ENCODE assay signal across 8 mouse cellular contexts in the genomic region with DNA sequence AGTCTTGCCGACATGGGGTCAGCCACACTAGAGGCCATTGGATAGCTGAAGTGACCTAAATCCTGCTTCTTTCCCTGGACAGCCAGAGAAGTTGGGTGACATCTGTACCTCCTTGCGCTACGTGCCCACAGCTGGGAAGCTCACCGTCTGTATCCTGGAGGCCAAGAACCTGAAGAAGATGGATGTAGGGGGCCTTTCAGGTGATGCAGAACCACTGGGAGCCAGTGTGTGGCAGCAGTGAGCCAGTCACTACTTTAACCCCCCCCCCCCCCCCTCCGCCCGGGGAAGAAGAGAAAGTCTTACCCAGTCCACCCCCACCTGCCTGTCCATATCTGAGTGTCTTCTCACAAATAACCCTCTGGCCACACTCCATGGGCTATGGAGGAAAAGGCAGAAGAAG.
DNase-seq lines count a peak whose midpoint lies in the region; ATAC-seq and TF ChIP-seq lines count a peak whose summit lies in the region.
"Had no signal": no experiment of that assay in that cellular context is flagged by ENCODE, and none has a peak within 500 bp of the region (broad histone marks: within the 10 kb centered on the region; RNA-seq: fewer than 3 reads in every experiment).

No protein-coding gene starts in this region.

- H3K36me3 ChIP-seq in kidney, postnatal 0 days (ENCODE audit: insufficient read depth, low read length): no peaks in the 10 kb centered on the region
- no peaks in the 10 kb centered on the region for H3K36me3 ChIP-seq in kidney, embryonic 16.5 days (ENCODE audit: insufficient read depth, low read length)
- H3K36me3 ChIP-seq in ES-Bruce4 (ENCODE audit: control insufficient read depth, insufficient read depth, low read length, poor library complexity, severe bottlenecking): no peaks in the 10 kb centered on the region
- H3K36me3 ChIP-seq in liver, postnatal 0 days (replicated peaks; ENCODE audit: insufficient read depth, low read length): no peaks in the 10 kb centered on the region
- H3K36me3 ChIP-seq: lung, embryonic 15.5 days had no signal

- H3K9ac ChIP-seq in kidney, postnatal 0 days (ENCODE audit: low read depth, low read length): no peak overlapping the region
- no peak overlapping the region for H3K9ac ChIP-seq in kidney, embryonic 16.5 days (replicated peaks; ENCODE audit: low read length)
- H3K9ac ChIP-seq in ES-Bruce4 (ENCODE audit: low read depth, poor library complexity, severe bottlenecking): no peak overlapping the region
- H3K9ac ChIP-seq in liver, postnatal 0 days (replicated peaks): no peak overlapping the region
- H3K9ac ChIP-seq: lung, embryonic 15.5 days had no signal

- no peak for ATAC-seq in kidney, postnatal 0 days (replicated peaks; ENCODE audit: low FRiP score, low read depth)
- no peak for ATAC-seq in kidney, embryonic 16.5 days (ENCODE audit: low FRiP score, low TSS enrichment)
- ATAC-seq in liver, postnatal 0 days: no peak
- no peak for ATAC-seq in inflammation-experienced regulatory T-cells, adult 6 months

- no peaks in the 10 kb centered on the region for H3K9me3 ChIP-seq in kidney, postnatal 0 days (replicated peaks; ENCODE audit: low read length)
- no peaks in the 10 kb centered on the region for H3K9me3 ChIP-seq in kidney, embryonic 16.5 days (ENCODE audit: low read length)
- H3K9me3 ChIP-seq in ES-Bruce4 (replicated peaks; ENCODE audit: control insufficient read depth, insufficient read depth, low read length, poor library complexity, severe bottlenecking): no peaks in the 10 kb centered on the region
- H3K9me3 ChIP-seq in liver, postnatal 0 days (ENCODE audit: low read length): no peaks in the 10 kb centered on the region
- H3K9me3 ChIP-seq: lung, embryonic 15.5 days had no signal

- WGBS in kidney, postnatal 0 days: 52% methylated on average over 5 of the region's 6 CpGs
- 62% methylated on average over 5 of the region's 6 CpGs for WGBS in kidney, embryonic 16.5 days
- WGBS in liver, postnatal 0 days (ENCODE audit: insufficient replicate concordance): 40% methylated on average over 6 of the region's 6 CpGs

- no peaks in the 10 kb centered on the region for H3K27me3 ChIP-seq in kidney, postnatal 0 days (ENCODE audit: insufficient read depth, low read length)
- H3K27me3 ChIP-seq in kidney, embryonic 16.5 days (ENCODE audit: insufficient read depth, low read length): no peaks in the 10 kb centered on the region
- H3K27me3 ChIP-seq in ES-Bruce4 (ENCODE audit: control insufficient read depth, insufficient read depth, low read length, poor library complexity, severe bottlenecking): no peaks in the 10 kb centered on the region
- H3K27me3 ChIP-seq in liver, postnatal 0 days (ENCODE audit: insufficient read depth, low read length): peaks cover 4% of the 10 kb centered on the region; the same call in 1 of the 2 replicates
- H3K27me3 ChIP-seq: lung, embryonic 15.5 days had no signal

- H3K4me3 ChIP-seq in kidney, postnatal 0 days (replicated peaks; ENCODE audit: low read depth, low read length): no peak overlapping the region
- H3K4me3 ChIP-seq in kidney, embryonic 16.5 days (ENCODE audit: low read length): no peak overlapping the region
- no peak overlapping the region for H3K4me3 ChIP-seq in ES-Bruce4 (ENCODE audit: low read depth, low read length)
- H3K4me3 ChIP-seq in liver, postnatal 0 days (ENCODE audit: low read depth, low read length): no peak overlapping the region
- H3K4me3 ChIP-seq: lung, embryonic 15.5 days had no signal

- TF ChIP-seq POLR2A in ES-Bruce4 (IDR thresholded peaks at IDR 0.05; ENCODE audit: insufficient read depth, low read length): no peak

- H3K27ac ChIP-seq in kidney, postnatal 0 days: no peak overlapping the region
- no peak overlapping the region for H3K27ac ChIP-seq in kidney, embryonic 16.5 days (ENCODE audit: low read length)
- no peak overlapping the region for H3K27ac ChIP-seq in ES-Bruce4 (ENCODE audit: insufficient read depth, low read length)
- H3K27ac ChIP-seq in liver, postnatal 0 days (ENCODE audit: low read depth): no peak overlapping the region
- H3K27ac ChIP-seq: lung, embryonic 15.5 days had no signal

- no peak overlapping the region for H3K4me2 ChIP-seq in kidney, postnatal 0 days (ENCODE audit: low read length)
- H3K4me2 ChIP-seq in kidney, embryonic 16.5 days (replicated peaks; ENCODE audit: low read depth, low read length): no peak overlapping the region
- no peak overlapping the region for H3K4me2 ChIP-seq in liver, postnatal 0 days (ENCODE audit: low read depth, low read length)
- H3K4me2 ChIP-seq: lung, embryonic 15.5 days had no signal

- no peak for TF ChIP-seq EP300 in ES-Bruce4 (IDR thresholded peaks at IDR 0.05; ENCODE audit: insufficient read depth, low read depth, low read length)
- no peak for TF ChIP-seq EP300 in liver, postnatal 0 days (IDR thresholded peaks at IDR 0.05; ENCODE audit: low read depth)

- H3K4me1 ChIP-seq in kidney, postnatal 0 days (replicated peaks; ENCODE audit: insufficient read depth, low read length): no peaks in the 10 kb centered on the region
- peaks cover 8% of the 10 kb centered on the region; the same call in 1 of the 2 replicates for H3K4me1 ChIP-seq in kidney, embryonic 16.5 days (ENCODE audit: insufficient read depth, low read length)
- H3K4me1 ChIP-seq in ES-Bruce4 (ENCODE audit: control insufficient read depth, insufficient read depth, low read length): peaks cover 3% of the 10 kb centered on the region
- H3K4me1 ChIP-seq in liver, postnatal 0 days (ENCODE audit: insufficient read depth): peaks cover 14% of the 10 kb centered on the region

- TF ChIP-seq CTCF in kidney, postnatal 0 days (IDR thresholded peaks at IDR 0.05; ENCODE audit: low read depth): peak; percentile 65
- TF ChIP-seq CTCF in ES-Bruce4 (IDR thresholded peaks at IDR 0.05; ENCODE audit: low read depth, low read length): peak; percentile 12
- TF ChIP-seq CTCF in liver, postnatal 0 days (IDR thresholded peaks at IDR 0.05; ENCODE audit: low read depth): peak; percentile 63

- DNase-seq in kidney, postnatal 0 days (ENCODE audit: low spot score): peak; percentile 55
- DNase-seq in adrenal gland, postnatal 36 days: peak; percentile 45 to 62
- DNase-seq in liver, postnatal 0 days: peak; percentile 67
- DNase-seq in ovary, postnatal 10 days (ENCODE audit: low spot score): no peak

Comparison
In these comparisons a context has a peak if more than half of its experiments do, and no peak if none do; other contexts are left out.
1. CTCF ChIP-seq: peak in every context shown above with its lines; median percentile 65 in kidney, postnatal 0 days; 63 in liver, postnatal 0 days; 12 in ES-Bruce4.